Mouse (Mus musculus): ENCODE data around the gene Zfp820. TPM values are rescaled to one million over a fixed set of nuclear protein-coding genes. Genes with fewer than 3 reads are reported as not detected.

Gene Zfp820
- polyA plus RNA-seq (2021; fragmentation: Nextera tagmentation), result 0.26 and 0.33 TPM in 2 replicates
- long read RNA-seq, experiment 1, result 0 reads
- long read RNA-seq, experiment 2, result 0 reads

DNA sequence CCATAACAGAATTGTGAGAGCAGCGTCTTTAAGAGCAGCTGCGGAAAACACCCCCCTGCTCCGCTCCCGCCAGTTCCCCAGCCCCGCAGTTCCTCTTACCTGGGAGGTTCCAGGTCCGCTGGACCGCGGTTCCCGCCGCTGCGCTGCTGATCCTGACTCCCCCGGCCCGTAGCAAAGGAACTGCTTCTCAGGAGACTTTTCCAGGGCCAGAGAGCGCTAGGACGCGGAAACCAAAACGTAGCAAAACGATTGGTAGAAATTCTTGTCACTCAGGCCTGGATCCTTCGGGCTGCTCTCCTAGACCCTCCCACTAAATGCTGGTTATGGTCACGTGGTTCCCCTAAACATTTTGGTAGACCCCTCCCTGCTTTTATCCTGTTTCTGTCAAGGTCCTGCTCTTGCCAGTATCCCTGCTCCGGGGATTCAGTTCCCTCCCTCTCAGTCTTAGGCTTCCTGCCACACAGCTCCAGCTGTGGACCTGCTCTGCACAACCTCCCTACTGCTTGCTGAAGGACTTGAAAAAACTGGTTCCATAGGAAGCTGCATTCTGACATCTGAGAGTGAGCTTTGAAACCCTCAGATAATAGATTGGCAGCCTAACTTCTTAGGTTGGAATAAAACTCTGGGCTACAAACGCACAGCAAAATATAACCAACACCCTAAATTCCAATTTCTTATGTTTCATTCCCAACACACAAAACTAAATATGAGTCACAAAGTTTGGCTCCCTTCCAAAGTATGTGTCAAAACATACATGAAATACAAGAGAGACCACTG, at the start of gene Zfp820:
Gene Zfp820 (minus strand): TSS at position 228 of the 777 bp plus-strand sequence.

Other genes with a start within 250 kb of the Zfp820 start
- gene Zfp983, start 195.1 kb downstream of the Zfp820 start, polyA plus RNA-seq (2021; fragmentation: Nextera tagmentation), result 3.0 and 3.2 TPM in 2 replicates
- gene Gm10226, start 153.9 kb downstream of the Zfp820 start, polyA plus RNA-seq (2021; fragmentation: Nextera tagmentation), result 1.6 and 2.8 TPM in 2 replicates
- 1.9 and 2.8 TPM in 2 replicates for gene Zfp760, start 138.0 kb downstream of the Zfp820 start, polyA plus RNA-seq (2021; fragmentation: Nextera tagmentation)
- gene Zfp229, start 115.0 kb downstream of the Zfp820 start, polyA plus RNA-seq (2021; fragmentation: Nextera tagmentation), result 0.64 and 0.78 TPM in 2 replicates
- gene Zfp995, start 64.2 kb upstream of the Zfp820 start, polyA plus RNA-seq (2021; fragmentation: Nextera tagmentation), result 4.0 and 5.5 TPM in 2 replicates
- gene Zfp942, start 116.7 kb upstream of the Zfp820 start, polyA plus RNA-seq (2021; fragmentation: Nextera tagmentation), result 7.1 and 10.4 TPM in 2 replicates
- gene Zfp943, start 116.8 kb upstream of the Zfp820 start, polyA plus RNA-seq (2021; fragmentation: Nextera tagmentation), result 8.7 and 12.1 TPM in 2 replicates